Mouse (Mus musculus) lung, adult 2 months (tissue): ENCODE data around the gene Vmn1r40.

Source experiments
- CTCF ChIP-seq: fragments of 200-500 bp; IDR thresholded peaks from 2 replicates; pipeline ENCODE4 v1.5.1; 2011; ENCODE audit warnings: mild to moderate bottlenecking, low read length, control low read depth; ENCODE audit not compliant: insufficient read depth
- POLR2A ChIP-seq: fragments of 200-500 bp; IDR thresholded peaks from 2 replicates; pipeline ENCODE4 v1.6.1; 2011; ENCODE audit warnings: low read depth, mild to moderate bottlenecking, control low read depth, low read length, borderline replicate concordance; ENCODE audit errors: extremely low read depth

- TF ChIP-seq POLR2A = no peak
- no peak for TF ChIP-seq CTCF
Measured at GRCm38 (mm10) chr6:89665667-89666066, 41.7 kb upstream of the Vmn1r40 start.
